Mouse (Mus musculus) ES-E14 (cell line): ENCODE results near the gene Psma7.

Source experiments
- CHD2 ChIP-seq: IDR thresholded peaks from 2 replicates; pipeline ENCODE4 v1.6.1; 2014; ENCODE audit warnings: mild to moderate bottlenecking, low read depth, low read length, inconsistent platforms
- HCFC1 ChIP-seq: IDR thresholded peaks from 2 replicates; pipeline ENCODE4 v1.6.1; 2012; ENCODE audit warnings: low read length, inconsistent platforms, borderline replicate concordance; ENCODE audit not compliant: insufficient read depth
- MAFK ChIP-seq: IDR thresholded peaks from 2 replicates; pipeline ENCODE4 v1.6.1; 2014; ENCODE audit warnings: mild to moderate bottlenecking, low read depth, low read length, inconsistent platforms; ENCODE audit not compliant: insufficient read depth
- ZC3H11A ChIP-seq: IDR thresholded peaks from 2 replicates; pipeline ENCODE4 v1.6.1; 2012; ENCODE audit warnings: low read depth, mild to moderate bottlenecking, inconsistent platforms, low read length, borderline replicate concordance
- ZNF384 ChIP-seq: IDR thresholded peaks from 2 replicates; pipeline ENCODE4 v1.6.1; 2012; ENCODE audit warnings: low read depth, low read length, inconsistent platforms

DNA sequence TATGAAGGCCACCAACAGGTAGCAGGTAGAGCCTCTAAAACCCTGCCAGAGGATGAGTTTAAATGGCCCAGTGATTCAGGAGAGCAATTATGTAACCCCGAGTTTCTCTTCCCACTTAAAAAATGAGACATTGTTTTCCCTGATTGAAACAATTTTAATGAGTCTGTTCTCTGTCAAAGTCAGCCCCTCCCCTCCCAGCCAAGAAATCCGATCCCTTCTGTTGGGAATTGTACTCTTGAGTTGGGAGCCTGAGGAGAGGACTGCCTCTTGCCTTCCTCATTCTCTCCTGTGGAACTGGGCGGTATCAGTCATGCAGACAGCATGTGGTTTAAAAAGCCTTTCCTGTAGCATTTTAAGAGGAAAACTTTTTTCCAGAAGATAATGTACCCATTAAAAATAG is 42.3 kb upstream of the Psma7 start:
- TF ChIP-seq MAFK (no peak), CHD2 (no peak), HCFC1 (no peak), ZNF384 (no peak), ZC3H11A (no peak)
